Mouse (Mus musculus) spleen, postnatal 36 days (tissue): ENCODE measurements around the gene Itga9.
A peak's percentile ranks its signal among the peaks of the same experiment; 100 is the strongest.

Experiments
- DNase-seq, 2 experiments: peaks; one replicate each; pipeline ENCODE4 v3.0.0; 2022; ENCODE audit warnings: low spot score in 2 of 2, mixed read lengths in 1 of 2

Gene Itga9

GRCm38 (mm10) chr9:118876902-118877301, 270.4 kb downstream of the Itga9 start:
- no peak for DNase-seq

GRCm38 (mm10) chr9:118877365-118878008, 271.0 kb downstream of the Itga9 start:
- no peak for DNase-seq

DNA sequence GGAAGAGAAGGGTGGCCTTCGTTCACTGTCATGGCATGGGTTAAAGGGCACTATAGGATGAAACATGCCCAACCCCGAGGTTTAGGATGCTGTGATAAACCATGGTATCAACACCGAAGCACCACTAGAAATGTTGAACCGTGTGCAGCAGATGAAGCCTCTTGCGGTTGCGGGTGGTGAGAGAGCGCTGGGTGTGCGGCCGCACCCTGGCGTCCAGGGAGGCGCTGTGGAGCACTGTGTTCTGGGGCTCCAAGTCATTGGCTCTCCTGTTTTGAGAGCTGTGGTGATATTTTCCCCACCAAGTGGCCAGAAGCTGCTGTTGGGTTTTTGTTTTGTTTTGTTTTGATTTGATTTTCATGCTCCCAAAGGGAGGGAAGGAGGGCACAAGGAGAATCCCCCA, 272.1 kb downstream of the Itga9 start:
- no peak for DNase-seq

DNA sequence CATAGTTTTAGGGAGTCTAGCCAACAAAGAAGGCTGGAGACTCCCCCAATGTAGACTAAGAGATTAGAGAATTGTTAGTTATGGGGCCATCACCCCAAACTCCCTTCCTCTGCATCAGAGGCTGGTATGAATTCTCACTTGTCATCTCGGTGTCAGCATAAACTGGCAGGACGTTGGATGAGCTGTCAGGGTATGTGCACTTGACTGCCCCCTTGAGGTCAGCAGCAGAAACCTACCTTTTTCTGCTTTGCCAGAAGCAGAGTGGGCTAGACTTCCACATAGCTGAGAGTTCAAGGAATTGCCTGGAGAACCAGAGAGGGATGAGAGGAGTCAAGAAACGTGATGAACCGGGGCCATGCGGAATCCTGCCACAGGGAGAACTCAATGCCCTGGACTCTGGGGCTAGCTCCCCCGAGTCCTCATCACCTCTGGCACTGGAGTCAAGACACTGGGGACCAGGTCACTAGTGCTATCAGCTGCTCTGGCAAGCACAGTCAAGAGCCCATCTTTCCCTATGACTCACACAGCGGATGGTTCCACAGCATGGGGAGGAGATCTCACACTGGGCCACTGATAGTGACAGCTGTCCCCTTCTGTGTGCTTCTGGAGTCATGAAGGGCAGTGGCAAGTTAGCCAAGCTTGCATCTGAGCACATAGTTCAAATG, 274.9 kb downstream of the Itga9 start:
- DNase-seq = no peak

GRCm38 (mm10) chr9:118881946-118882284, 275.4 kb downstream of the Itga9 start:
- no peak for DNase-seq

- no peak for DNase-seq
Observed at GRCm38 (mm10) chr9:118883150-118883549, 276.7 kb downstream of the Itga9 start.

- no peak for DNase-seq
Observed at GRCm38 (mm10) chr9:118885785-118886184, 279.3 kb downstream of the Itga9 start.

- DNase-seq = no peak
Observed at GRCm38 (mm10) chr9:118887201-118887600, 280.7 kb downstream of the Itga9 start.

GRCm38 (mm10) chr9:118887734-118888133, 281.2 kb downstream of the Itga9 start:
- no peak for DNase-seq

- no peak for DNase-seq
Observed at GRCm38 (mm10) chr9:118890149-118890548, 283.7 kb downstream of the Itga9 start.

DNA sequence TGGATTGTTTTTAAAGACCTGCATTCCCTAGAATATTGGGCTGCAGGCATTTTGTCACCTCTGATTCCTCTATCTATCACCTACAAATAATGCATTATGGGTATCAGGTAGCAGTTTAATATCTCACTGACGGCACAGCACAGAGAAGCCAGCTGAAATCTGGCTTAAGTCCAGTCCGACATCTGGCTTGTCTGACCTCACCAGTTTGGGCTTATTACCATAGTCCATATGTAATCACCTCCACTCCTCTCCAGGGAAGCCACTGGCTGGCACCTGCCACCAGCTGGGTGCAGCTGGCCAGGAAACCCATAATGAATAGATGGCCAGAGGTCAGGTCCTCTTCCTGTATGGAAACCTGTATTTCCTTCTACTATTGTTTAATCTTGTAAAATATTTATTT, 284.2 kb downstream of the Itga9 start:
- no peak for DNase-seq

DNA sequence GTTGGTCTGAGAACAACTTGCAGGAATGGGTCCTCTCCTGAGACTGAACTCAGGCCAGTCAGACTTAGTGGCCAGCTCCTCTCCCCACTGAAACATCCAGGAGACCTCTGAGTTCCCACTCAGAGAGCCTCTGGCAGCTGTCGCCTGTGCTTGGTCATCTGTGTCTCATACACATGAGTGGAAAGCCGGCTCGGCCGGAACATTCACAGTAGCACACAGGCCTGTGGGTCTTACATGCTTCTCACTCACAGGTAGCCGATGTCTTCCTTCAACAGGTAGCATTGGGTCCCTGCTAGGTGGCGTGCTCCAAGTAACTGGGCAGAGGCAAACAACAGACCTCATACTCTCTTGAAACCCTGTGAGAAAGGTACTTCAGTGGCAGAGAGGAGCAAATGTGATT, 284.6 kb downstream of the Itga9 start:
- no peak for DNase-seq

DNA sequence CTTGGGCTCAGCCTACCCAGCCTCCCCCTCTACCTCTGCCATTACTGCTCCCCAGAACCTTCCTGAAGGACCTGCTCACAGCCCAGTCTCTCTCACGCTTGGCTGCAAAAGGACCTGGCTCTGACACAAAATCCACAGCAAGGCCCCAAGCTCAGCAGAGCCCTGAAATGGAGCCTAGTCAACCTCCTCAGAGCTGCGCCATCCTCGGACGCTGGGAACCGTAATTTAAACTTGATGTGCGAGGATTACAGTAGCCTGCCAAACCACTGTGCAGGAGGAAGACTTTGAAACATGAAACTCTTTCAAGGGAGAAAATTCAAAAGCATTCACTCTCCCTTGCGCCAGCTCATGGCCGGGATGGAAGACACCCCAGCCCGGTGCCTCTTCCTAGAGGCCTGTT, 285.1 kb downstream of the Itga9 start:
- DNase-seq = no peak

GRCm38 (mm10) chr9:118895101-118895500, 288.6 kb downstream of the Itga9 start:
- DNase-seq = no peak

- DNase-seq = no peak
Observed at GRCm38 (mm10) chr9:118900677-118901076, 294.2 kb downstream of the Itga9 start.

DNA sequence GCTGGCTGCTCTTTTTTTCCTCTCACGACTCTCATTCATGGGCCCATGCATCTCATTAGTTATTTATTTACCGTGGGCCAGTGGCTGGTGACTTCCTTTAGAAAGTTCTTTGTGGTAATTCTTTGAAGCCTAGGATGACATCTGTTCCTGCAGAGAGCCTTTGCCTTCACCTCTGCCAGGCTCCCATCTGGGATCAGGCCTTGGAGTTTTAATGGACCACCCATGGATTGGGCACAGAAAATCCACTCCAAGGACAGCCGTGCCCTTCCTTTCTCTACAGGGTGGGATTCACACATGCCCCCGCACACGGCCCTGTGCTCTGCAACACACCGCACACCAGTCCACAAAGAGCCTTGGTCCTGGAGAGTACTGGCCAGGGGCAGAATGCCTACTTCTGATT, 295.4 kb downstream of the Itga9 start:
- DNase-seq = no peak

DNA sequence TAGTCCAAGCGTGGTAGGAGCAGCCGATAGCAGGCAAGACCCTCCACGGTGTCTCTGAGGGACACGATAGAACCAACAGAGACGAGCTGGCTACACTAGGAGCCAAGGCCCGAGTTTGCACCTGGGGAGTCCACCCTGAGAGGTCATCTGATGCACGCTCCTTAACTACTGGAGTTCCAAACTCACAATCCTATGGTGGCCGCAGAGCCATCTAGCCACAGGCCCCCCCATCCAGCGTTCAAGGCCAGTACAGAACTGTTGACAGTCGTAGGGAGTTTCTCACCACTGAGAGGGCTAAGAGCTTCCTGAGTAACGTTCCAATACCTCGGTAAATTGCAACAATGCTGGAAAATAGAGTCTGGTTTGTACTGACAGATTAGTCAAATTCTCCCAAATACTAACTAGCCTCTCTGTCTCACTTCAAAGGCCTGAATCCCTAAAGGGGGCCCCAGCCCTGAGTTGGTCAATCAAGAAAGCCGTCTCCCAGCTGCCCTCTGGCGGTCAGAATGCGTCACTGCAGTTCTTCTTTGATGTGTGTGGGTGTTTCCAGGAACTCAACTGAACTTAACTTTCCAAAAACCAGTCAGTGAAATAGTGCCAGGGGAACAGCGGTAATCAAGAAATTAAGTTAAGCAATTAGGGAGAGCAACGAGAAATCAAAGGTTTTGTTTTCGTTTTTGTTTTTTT, 301.6 kb downstream of the Itga9 start:
- DNase-seq = peak; percentile 31 to 56

GRCm38 (mm10) chr9:118913048-118913447, 306.6 kb downstream of the Itga9 start:
- DNase-seq = no peak

DNA sequence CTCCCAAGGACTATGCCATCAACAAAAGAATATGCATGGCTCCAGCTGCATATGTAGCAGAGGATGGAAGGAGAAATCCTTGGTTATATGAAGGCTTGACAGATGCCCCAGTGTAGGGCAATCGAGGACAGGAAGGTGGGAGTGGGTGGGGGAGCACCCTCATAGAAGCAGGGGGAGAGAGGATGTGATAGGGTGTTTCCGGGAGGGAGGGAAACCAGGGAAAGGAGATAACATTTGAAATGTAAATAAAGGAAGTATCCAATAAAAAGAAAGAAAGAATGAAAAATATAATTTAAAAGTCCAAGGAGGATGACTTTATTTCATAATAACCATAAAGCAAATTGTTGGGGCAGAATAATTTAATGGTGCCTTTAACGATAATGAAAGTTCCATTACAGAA, 307.1 kb downstream of the Itga9 start:
- DNase-seq = no peak

DNA sequence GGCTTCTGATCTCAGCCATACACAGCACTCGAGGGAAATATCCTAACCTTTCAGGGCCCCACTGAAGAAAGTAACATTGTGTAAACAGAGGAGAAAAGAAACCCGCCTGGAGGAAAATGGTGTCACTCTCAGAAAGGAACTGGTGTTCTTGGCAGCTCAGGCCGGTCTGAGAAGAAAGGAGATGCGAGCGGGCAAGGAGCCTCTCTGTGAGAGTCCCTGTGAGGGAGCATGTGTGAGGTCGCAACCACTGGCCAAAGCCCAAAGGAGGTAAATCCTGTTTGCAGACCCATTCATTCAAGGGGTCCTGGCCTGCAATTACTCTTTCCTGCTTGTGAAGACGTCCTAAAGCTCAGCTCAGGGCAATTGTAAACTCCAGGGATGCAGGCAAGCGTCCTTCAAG, 308.1 kb downstream of the Itga9 start:
- no peak for DNase-seq

GRCm38 (mm10) chr9:118915290-118915689, 308.8 kb downstream of the Itga9 start:
- no peak for DNase-seq

GRCm38 (mm10) chr9:118919672-118920186, 313.2 kb downstream of the Itga9 start:
- DNase-seq = no peak
